ENCODE assay signal across 22 mouse cellular contexts in genomic region chr7:117049249-117049648, GRCm38 (mm10).
"Had no signal": no experiment of that assay in that cellular context is flagged by ENCODE, and none has a peak within 500 bp of the region (broad histone marks: within the 10 kb centered on the region; RNA-seq: fewer than 3 reads in every experiment).

No protein-coding gene starts in this region.

- H3K9me3 ChIP-seq: heart, embryonic 10.5 days; heart, embryonic 12.5 days; hindbrain, embryonic 10.5 days; hindbrain, embryonic 12.5 days; intestine, embryonic 15.5 days; limb, embryonic 13.5 days; limb, embryonic 15.5 days had no signal

- DNase-seq: gastrocnemius, adult 2 months; gastrocnemius, postnatal 10 days; gastrocnemius, postnatal 25 days; heart, postnatal 10 days; heart, postnatal 4 days; kidney, adult 18-20 months; kidney, adult 8-10 months; kidney, postnatal 10 days; kidney, postnatal 36 days; layer of hippocampus, adult 9-11 months; layer of hippocampus, postnatal 36 days; left cerebral cortex, postnatal 4 days had no signal

- H3K9ac ChIP-seq: heart, embryonic 12.5 days; hindbrain, embryonic 12.5 days; hindbrain, embryonic 14.5 days; intestine, embryonic 15.5 days; limb, embryonic 13.5 days; limb, embryonic 15.5 days; liver, embryonic 12.5 days; liver, embryonic 14.5 days had no signal

- H3K27me3 ChIP-seq: heart, embryonic 12.5 days; hindbrain, embryonic 12.5 days; intestine, embryonic 15.5 days; limb, embryonic 13.5 days; limb, embryonic 15.5 days; liver, embryonic 12.5 days had no signal

- H3K36me3 ChIP-seq: heart, embryonic 10.5 days; heart, embryonic 12.5 days; hindbrain, embryonic 10.5 days; hindbrain, embryonic 12.5 days; intestine, embryonic 15.5 days; limb, embryonic 13.5 days; limb, embryonic 15.5 days; liver, embryonic 12.5 days had no signal

- H3K4me3 ChIP-seq: gastrocnemius, adult 2 months; heart, embryonic 10.5 days; heart, embryonic 12.5 days; hindbrain, embryonic 10.5 days; hindbrain, embryonic 12.5 days; intestine, embryonic 15.5 days; limb, embryonic 13.5 days; limb, embryonic 15.5 days; liver, embryonic 12.5 days had no signal

- H3K4me1 ChIP-seq: heart, embryonic 10.5 days; heart, embryonic 12.5 days; hindbrain, embryonic 10.5 days; hindbrain, embryonic 12.5 days; intestine, embryonic 15.5 days; limb, embryonic 13.5 days; limb, embryonic 15.5 days; liver, embryonic 12.5 days had no signal

- H3K27ac ChIP-seq: gastrocnemius, adult 2 months; heart, embryonic 10.5 days; hindbrain, embryonic 10.5 days; hindbrain, embryonic 12.5 days; hindbrain, embryonic 14.5 days; intestine, embryonic 15.5 days; limb, embryonic 13.5 days; limb, embryonic 15.5 days; liver, embryonic 12.5 days; liver, embryonic 14.5 days had no signal
